ENCODE assay signal across 10 mouse cellular contexts in genomic region chr4:135797931-135798330, GRCm38 (mm10). TPM values are rescaled to one million over a fixed set of nuclear protein-coding genes. Genes with fewer than 3 reads are reported as not detected.
A peak's percentile ranks its signal among the peaks of the same experiment; 100 is the strongest.
DNase-seq lines count a peak whose midpoint lies in the region; TF ChIP-seq lines count a peak whose summit lies in the region.
"Had no signal": no experiment of that assay in that cellular context is flagged by ENCODE, and none has a peak within 500 bp of the region (broad histone marks: within the 10 kb centered on the region; RNA-seq: fewer than 3 reads in every experiment).

No protein-coding gene starts in this region.

- peak overlapping the region; percentile 51 for H3K4me3 ChIP-seq in E14TG2a.4 (replicated peaks; ENCODE audit: low read length)
- H3K4me3 ChIP-seq in brown adipose tissue, adult 24 weeks (ENCODE audit: insufficient read depth, low read depth, low read length) = peak overlapping the region; percentile 46
- H3K4me3 ChIP-seq: liver, embryonic 15.5 days had no signal

- no peaks in the 10 kb centered on the region for H3K36me3 ChIP-seq in E14TG2a.4 (ENCODE audit: insufficient read depth, low read length)
- H3K36me3 ChIP-seq: G1E; liver, embryonic 15.5 days had no signal

- H3K27ac ChIP-seq in brown adipose tissue, adult 24 weeks (replicated peaks; ENCODE audit: low read depth, low read length) = peak overlapping the region; percentile 46; the same call in 1 of the 2 replicates
- H3K27ac ChIP-seq: liver, embryonic 15.5 days had no signal

- no peaks in the 10 kb centered on the region for H3K9me3 ChIP-seq in E14TG2a.4 (ENCODE audit: low read length)
- H3K9me3 ChIP-seq: G1E; liver, embryonic 15.5 days had no signal

- H3K4me1 ChIP-seq in E14TG2a.4 (replicated peaks; ENCODE audit: low read depth, low read length) = peaks cover 51% of the 10 kb centered on the region
- H3K4me1 ChIP-seq in brown adipose tissue, adult 24 weeks (ENCODE audit: control insufficient read depth, insufficient read depth, insufficient read length, low read length) = no peaks in the 10 kb centered on the region

- H3K27me3 ChIP-seq in E14TG2a.4 (ENCODE audit: insufficient read depth, low read length) = peaks cover 9% of the 10 kb centered on the region

- intact Hi-C loops in heart, postnatal 10 days (cut with DNase I) = no loop called here

- TF ChIP-seq CTCF in E14TG2a.4 (conservative IDR thresholded peaks at IDR 0.05; ENCODE audit: low read length) = no peak

- DNase-seq in frontal cortex, postnatal 14 days (ENCODE audit: low spot score in 2 of 2) = peak; percentile 17 to 34
- no peak for DNase-seq in frontal cortex, postnatal 25 days (ENCODE audit: low spot score in 2 of 2)
- peak; percentile 72 to 76 for DNase-seq in heart, postnatal 10 days
- peak; percentile 45 for DNase-seq in ovary, postnatal 36 days (ENCODE audit: low spot score)
- no peak for DNase-seq in yolk sac, embryonic 10.5 days (ENCODE audit: low spot score)
- no peak for DNase-seq in left cerebral cortex, adult 8-10 months (ENCODE audit: low spot score in 2 of 2)

RNA-seq across cellular contexts. Expression of gene Myom3, which starts 38.4 kb away (rescaled TPM):
- 7.0 and 8.0 TPM in 2 replicates for polyA plus RNA-seq in brown adipose tissue, adult 24 weeks (2012; ENCODE audit: insufficient read depth, insufficient read length, missing spikeins)
- total RNA-seq in heart, postnatal 10 days (2021) = under 1 TPM; 0.77 to 0.84 TPM
- 1 to 10 TPM in 3 of 4 experiments, under 1 TPM in 1; 0.98 to 1.7 (median 1.1) TPM for total RNA-seq in left cerebral cortex, adult 8-10 months (2022)
- polyA plus RNA-seq: G1E had no signal

RNA-seq across cellular contexts. Expression of gene Srsf10, which starts 57.6 kb away (rescaled TPM):
- polyA plus RNA-seq in brown adipose tissue, adult 24 weeks (2012; ENCODE audit: insufficient read depth, insufficient read length, missing spikeins) = 58.3 and 62.6 TPM in 2 replicates
- 10 to 100 TPM; 61.2 to 64.1 TPM for total RNA-seq in heart, postnatal 10 days (2021)
- total RNA-seq in left cerebral cortex, adult 8-10 months (2022) = 10 to 100 TPM; 60.1 to 69.5 (median 63.3) TPM

Comparison
In these comparisons a context has a peak if more than half of its experiments do, and no peak if none do; other contexts are left out.
1. DNase-seq: peak in frontal cortex, postnatal 14 days (2 of 2), heart, postnatal 10 days (2 of 2) and ovary, postnatal 36 days (single experiment); none in frontal cortex, postnatal 25 days (0 of 2), yolk sac, embryonic 10.5 days (single experiment) and left cerebral cortex, adult 8-10 months (0 of 2).